Mouse (Mus musculus) CH12.LX (cell line): ENCODE data around the gene Pex14. TPM values are rescaled to one million over a fixed set of nuclear protein-coding genes. Genes with fewer than 3 reads are reported as not detected.

Source experiments
- DNase-seq: peaks from one replicate; pipeline ENCODE4 v3.0.0-alpha.2; 2013; ENCODE audit errors: extremely low read depth
- H3K27ac ChIP-seq: 2 replicates; pipeline ENCODE4 v1.5.1; 2012; ENCODE audit warnings: low read depth, mild to moderate bottlenecking, control low read depth, moderate library complexity; ENCODE audit not compliant: insufficient read depth
- H3K27me3 ChIP-seq: replicated peaks from 2 replicates; pipeline ENCODE3; 2012; ENCODE audit warnings: inconsistent platforms
- H3K36me3 ChIP-seq, 2 experiments: replicated peaks in 1 of 2; 2 replicates each; pipeline versions ENCODE3 to v1.6.1; 2012; ENCODE audit warnings: inconsistent platforms in 1 of 2, low read length in 1 of 2, mild to moderate bottlenecking in 1 of 2, mixed read lengths in 1 of 2, moderate library complexity in 1 of 2; ENCODE audit not compliant: control insufficient read depth in 1 of 2, insufficient read depth in 1 of 2
- H3K4me1 ChIP-seq, 2 experiments: 2 replicates each; pipeline ENCODE4 v1.6.1; 2012; ENCODE audit warnings: inconsistent platforms in 1 of 2, moderate library complexity in 1 of 2; ENCODE audit not compliant: insufficient read depth in 2 of 2, control insufficient read depth in 1 of 2
- H3K4me2 ChIP-seq: 2 replicates; pipeline ENCODE4 v1.6.1; 2012; ENCODE audit warnings: low read depth, mild to moderate bottlenecking, control low read depth; ENCODE audit not compliant: poor library complexity, insufficient read depth, severe bottlenecking
- H3K4me3 ChIP-seq, 3 experiments: fragments of 150-350 bp in 1 of 3; sonication (generic) in 1 of 3; replicated peaks in 1 of 3; 2 replicates each; pipeline versions ENCODE3 to v1.5.1; 2011 to 2012; ENCODE audit warnings: low read depth in 2 of 3, low read length in 2 of 3, mild to moderate bottlenecking in 2 of 3, moderate library complexity in 2 of 3, control low read depth in 1 of 3, improper control_type of control experiment in 1 of 3, inconsistent platforms in 1 of 3, mixed read lengths in 1 of 3; ENCODE audit not compliant: poor library complexity in 1 of 3
- H3K79me2 ChIP-seq: replicated peaks from 2 replicates; pipeline ENCODE4 v1.6.1; 2012; ENCODE audit warnings: mild to moderate bottlenecking, moderate library complexity; ENCODE audit not compliant: control insufficient read depth, poor library complexity, insufficient read depth, severe bottlenecking; ENCODE audit errors: extremely low read depth
- H3K9ac ChIP-seq: 2 replicates; pipeline ENCODE4 v1.6.1; 2012; ENCODE audit warnings: low read depth, mild to moderate bottlenecking, control low read depth, moderate library complexity; ENCODE audit not compliant: insufficient read depth
- H3K9me3 ChIP-seq: replicated peaks from 2 replicates; pipeline ENCODE3; 2012; ENCODE audit warnings: low read length, inconsistent platforms, mixed read lengths
- BHLHE40 ChIP-seq: IDR thresholded peaks from 2 replicates; pipeline ENCODE4 v1.6.1; 2011; ENCODE audit warnings: mild to moderate bottlenecking, low read depth, low read length, improper control_type of control experiment
- CHD1 ChIP-seq: IDR thresholded peaks from 2 replicates; pipeline ENCODE4 v1.6.1; 2012; ENCODE audit warnings: low read depth, low read length, improper control_type of control experiment, inconsistent platforms
- ELF1 ChIP-seq: IDR thresholded peaks from 2 replicates; pipeline ENCODE4 v1.6.1; 2014; ENCODE audit warnings: low read depth, mild to moderate bottlenecking, inconsistent platforms, low read length, improper control_type of control experiment
- ETS1 ChIP-seq: conservative IDR thresholded peaks from 2 replicates; pipeline ENCODE4 v1.6.1; 2012; ENCODE audit warnings: low read depth, mild to moderate bottlenecking, inconsistent platforms, low read length, improper control_type of control experiment, moderate library complexity
- GABPA ChIP-seq: IDR thresholded peaks from 2 replicates; pipeline ENCODE4 v1.6.1; 2012; ENCODE audit warnings: low read depth, low read length, improper control_type of control experiment, inconsistent platforms; ENCODE audit not compliant: insufficient replicate concordance
- IRF4 ChIP-seq: IDR thresholded peaks from 2 replicates; pipeline ENCODE4 v1.6.1; 2014; ENCODE audit warnings: low read depth, mild to moderate bottlenecking, inconsistent platforms, low read length, improper control_type of control experiment
- JUN ChIP-seq: IDR thresholded peaks from 2 replicates; pipeline ENCODE4 v1.6.1; 2011; ENCODE audit warnings: low read depth, mild to moderate bottlenecking, low read length, improper control_type of control experiment, moderate library complexity; ENCODE audit not compliant: insufficient read depth
- JUND ChIP-seq: conservative IDR thresholded peaks from 2 replicates; pipeline ENCODE4 v1.6.1; 2011; ENCODE audit warnings: low read depth, low read length, improper control_type of control experiment
- KAT2A ChIP-seq: IDR thresholded peaks from 2 replicates; pipeline ENCODE4 v1.6.1; 2012; ENCODE audit warnings: low read length, improper control_type of control experiment, inconsistent platforms; ENCODE audit not compliant: insufficient replicate concordance
- MAX ChIP-seq: IDR thresholded peaks from 2 replicates; pipeline ENCODE4 v1.6.1; 2011; ENCODE audit warnings: low read length, improper control_type of control experiment
- MXI1 ChIP-seq: IDR thresholded peaks from 2 replicates; pipeline ENCODE4 v1.6.1; 2011; ENCODE audit warnings: mild to moderate bottlenecking, low read depth, low read length, improper control_type of control experiment
- MYC ChIP-seq: IDR thresholded peaks from 2 replicates; pipeline ENCODE4 v1.6.1; 2011; ENCODE audit warnings: low read depth, mild to moderate bottlenecking, improper control_type of control experiment, low read length
- NRF1 ChIP-seq: IDR thresholded peaks from 2 replicates; pipeline ENCODE4 v1.6.1; 2014; ENCODE audit warnings: low read depth, mild to moderate bottlenecking, inconsistent platforms, low read length, improper control_type of control experiment, moderate library complexity
- PAX5 ChIP-seq: IDR thresholded peaks from 2 replicates; pipeline ENCODE4 v1.6.1; 2012; ENCODE audit warnings: low read length, inconsistent platforms, mixed read lengths
- POLR2A ChIP-seq: IDR thresholded peaks from 2 replicates; pipeline ENCODE4 v1.6.1; 2011; ENCODE audit warnings: low read depth, mild to moderate bottlenecking, improper control_type of control experiment, low read length
- POLR2AphosphoS2 ChIP-seq: IDR thresholded peaks from 2 replicates; pipeline ENCODE4 v1.6.1; 2011; ENCODE audit warnings: low read depth, low read length, improper control_type of control experiment
- RAD21 ChIP-seq: IDR thresholded peaks from 2 replicates; pipeline ENCODE4 v1.6.1; 2011; ENCODE audit warnings: low read depth, mild to moderate bottlenecking, low read length, improper control_type of control experiment, moderate library complexity
- SIN3A ChIP-seq: IDR thresholded peaks from 2 replicates; pipeline ENCODE4 v1.6.1; 2012; ENCODE audit warnings: low read length, improper control_type of control experiment, inconsistent platforms
- TBP ChIP-seq: conservative IDR thresholded peaks from 2 replicates; pipeline ENCODE4 v1.6.1; 2011; ENCODE audit warnings: low read depth, low read length, improper control_type of control experiment
- TCF12 ChIP-seq: IDR thresholded peaks from 2 replicates; pipeline ENCODE4 v1.6.1; 2014; ENCODE audit warnings: low read depth, mild to moderate bottlenecking, inconsistent platforms, low read length, improper control_type of control experiment
- ZMIZ1 ChIP-seq: IDR thresholded peaks from 2 replicates; pipeline ENCODE4 v1.6.1; 2012; ENCODE audit warnings: low read depth, mild to moderate bottlenecking, inconsistent platforms, low read length, improper control_type of control experiment
- ZNF384 ChIP-seq: IDR thresholded peaks from 2 replicates; pipeline ENCODE4 v1.6.1; 2012; ENCODE audit warnings: low read depth, low read length, improper control_type of control experiment, inconsistent platforms
- dilution Hi-C: fragments of 300-500 bp; cut with MboI; formaldehyde crosslinking; loops from 2 replicates; pipeline ENCODE4 v1.14.3; 2020; ENCODE audit warnings: low sequenced_read_pairs; ENCODE audit not compliant: extremely low pct_unique_long_range_greater_than_20kb, extremely low pct_ligation_motif_present
- in situ Hi-C: fragments of 300-500 bp; cut with MboI; formaldehyde crosslinking; loops from 3 replicates; pipeline ENCODE4 v1.14.3; 2019; ENCODE audit warnings: low sequenced_read_pairs, low pct_ligation_motif_present, low pct_unique_long_range_greater_than_20kb, mixed read lengths
- polyA plus RNA-seq: library from polyadenylated mRNA; unstranded; fragments of >175 nt; gene quantifications from 2 replicates; pipeline ENCODE4 v1.2.1, GENCODE M21; 2012; ENCODE audit warnings: low read depth; ENCODE audit not compliant: insufficient read length
- total RNA-seq, 2 experiments: library from RNA; depleted of rRNA; stranded (reverse); fragments of 300-350 nt in 1 of 2; fragments of >200 nt in 1 of 2; gene quantifications; 2 replicates each; pipeline ENCODE4 v1.2.3; 2012 to 2014

Gene Pex14
- total and polyA plus RNA-seq, 3 experiments: 48.5 to 67.7 (median 63.6) TPM

DNA sequence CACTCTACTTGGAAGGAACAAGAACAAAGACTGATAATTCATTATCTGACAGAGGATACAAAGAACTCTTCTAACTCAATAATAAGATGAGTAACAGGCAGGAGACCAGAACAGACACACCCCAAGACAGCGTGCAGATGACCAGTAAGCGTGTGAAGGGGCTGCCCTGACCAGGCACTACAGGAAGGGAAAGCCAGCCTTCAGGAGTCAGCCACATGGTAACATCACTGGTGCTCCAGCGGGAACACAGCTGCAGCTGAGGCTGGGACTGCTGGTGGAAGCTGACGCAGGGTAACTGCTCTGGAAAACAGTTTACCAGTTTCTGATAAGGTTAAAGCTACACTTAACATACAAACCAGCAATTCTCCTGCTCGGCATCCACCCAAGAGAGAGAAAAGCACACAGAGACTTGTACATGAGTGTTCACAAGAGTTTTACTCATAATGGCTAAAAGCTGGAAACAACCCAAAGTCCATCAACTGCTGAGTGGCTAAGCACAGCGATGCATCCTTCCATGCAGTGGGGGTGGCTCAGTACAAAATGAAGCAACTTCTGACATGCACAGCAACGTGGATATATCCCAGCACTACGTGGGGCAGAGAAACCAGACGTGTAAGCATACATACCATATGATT is 121.3 kb downstream of the Pex14 start:
- H3K79me2 ChIP-seq: no peaks in the 10 kb centered on the region
- DNase-seq: no peak
- dilution Hi-C loops: no loop called here
- no peak overlapping the region for H3K27ac ChIP-seq
- H3K9ac ChIP-seq: no peak overlapping the region
- peaks cover 0 to 11% of the 10 kb centered on the region in 2 experiments; a peak in 1 of 4 replicates for H3K4me1 ChIP-seq
- in situ Hi-C loops: no loop called here
- H3K27me3 ChIP-seq: no peaks in the 10 kb centered on the region
- H3K9me3 ChIP-seq: no peaks in the 10 kb centered on the region
- TF ChIP-seq ZMIZ1: no peak
- no peak for TF ChIP-seq TCF12
- TF ChIP-seq CHD1: no peak
- no peak for TF ChIP-seq NRF1
- TF ChIP-seq IRF4: no peak
- TF ChIP-seq RAD21: no peak
- TF ChIP-seq MAX: no peak
- TF ChIP-seq JUN: no peak
- TF ChIP-seq SIN3A: no peak
- TF ChIP-seq TBP: no peak
- no peak for TF ChIP-seq POLR2AphosphoS2
- no peak for TF ChIP-seq JUND
- TF ChIP-seq KAT2A: no peak
- TF ChIP-seq MXI1: no peak
- TF ChIP-seq GABPA: no peak
- TF ChIP-seq ETS1: no peak
- no peak for TF ChIP-seq PAX5
- no peak for TF ChIP-seq ELF1
- no peak for TF ChIP-seq POLR2A
- TF ChIP-seq ZNF384: no peak
- no peak overlapping the region for H3K4me2 ChIP-seq
- H3K36me3 ChIP-seq: peaks cover 10 to 80% of the 10 kb centered on the region in 2 experiments
- H3K4me3 ChIP-seq: no peak overlapping the region

DNA sequence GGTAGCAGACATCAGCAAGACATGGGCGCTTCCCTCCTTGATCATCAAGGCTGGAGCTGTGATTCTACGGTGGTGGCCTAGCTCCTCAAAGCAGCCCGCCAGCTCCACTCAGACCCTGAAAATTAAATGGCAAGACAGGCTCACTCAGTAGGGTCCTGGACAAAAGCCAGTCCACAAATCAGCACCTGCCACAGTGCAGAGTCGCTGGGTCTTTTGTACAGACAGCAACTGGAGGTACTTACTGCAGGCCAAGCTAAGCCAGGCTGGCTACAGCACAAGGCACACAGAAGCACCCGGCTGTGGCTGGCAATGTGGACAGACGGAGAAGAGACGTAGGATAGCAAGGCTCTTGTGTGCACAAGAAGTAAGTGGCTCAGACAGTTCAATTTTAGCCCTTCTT is 124.8 kb downstream of the Pex14 start:
- TF ChIP-seq MYC: no peak
- TF ChIP-seq NRF1: no peak
- no peak for TF ChIP-seq POLR2A
- TF ChIP-seq BHLHE40: no peak
- no peaks in the 10 kb centered on the region for H3K79me2 ChIP-seq
- dilution Hi-C loops (no loop called here), in situ Hi-C loops (no loop called here)
- no peak overlapping the region for H3K27ac ChIP-seq
- H3K4me2 ChIP-seq: no peak overlapping the region
- H3K4me1 ChIP-seq: peaks cover under 1 to 34% of the 10 kb centered on the region in 2 experiments; a peak in 2 of 4 replicates
- H3K9ac ChIP-seq: no peak overlapping the region
- H3K27me3 ChIP-seq: no peaks in the 10 kb centered on the region
- no peaks in the 10 kb centered on the region for H3K9me3 ChIP-seq
- no peak for DNase-seq
- H3K4me3 ChIP-seq: no peak overlapping the region
- peaks cover 6 to 84% of the 10 kb centered on the region in 2 experiments for H3K36me3 ChIP-seq
